Mouse (Mus musculus) embryo, embryonic 10 days (tissue): ENCODE results near the gene Cdnf.

Source experiments
- DNase-seq: peaks from one replicate; pipeline ENCODE4 v3.0.0-alpha.2; 2015; ENCODE audit warnings: low spot score

Cdnf gene

GRCm38 (mm10) chr2:3512552-3513454 is at the start of gene Cdnf, which contains the start of the genes Gm45902 and Hspa14:
Gene Cdnf, plus strand, starts transcription at chr2:3513030.
Gene Gm45902, minus strand, starts transcription at chr2:3512790.
Gene Hspa14, minus strand, starts transcription at chr2:3512814.
- peak; percentile 98 for DNase-seq

- DNase-seq, result peak; percentile 34
Measured at GRCm38 (mm10) chr2:3473891-3474290, 38.9 kb upstream of the Cdnf start.

- peak; percentile 81 for DNase-seq
Measured at GRCm38 (mm10) chr2:3474361-3474805, 38.4 kb upstream of the Cdnf start.

- DNase-seq, result peak; percentile 96
Measured at GRCm38 (mm10) chr2:3474861-3475283, 38.0 kb upstream of the Cdnf start, which contains the start of gene Suv39h2. Gene Suv39h2, minus strand, starts transcription at chr2:3475031.

- no peak for DNase-seq
Measured at GRCm38 (mm10) chr2:3475746-3476251, 37.0 kb upstream of the Cdnf start.

GRCm38 (mm10) chr2:3480239-3480638 is 32.6 kb upstream of the Cdnf start:
- DNase-seq, result no peak

- no peak for DNase-seq
Measured at GRCm38 (mm10) chr2:3489816-3490215, 23.0 kb upstream of the Cdnf start.

GRCm38 (mm10) chr2:3493833-3494409 is 18.9 kb upstream of the Cdnf start:
- DNase-seq, result no peak

GRCm38 (mm10) chr2:3499543-3499942 is 13.3 kb upstream of the Cdnf start:
- no peak for DNase-seq

- DNase-seq, result no peak
Measured at GRCm38 (mm10) chr2:3500886-3501285, 11.9 kb upstream of the Cdnf start.

- DNase-seq, result peak; percentile 75
Measured at GRCm38 (mm10) chr2:3512076-3512475, 754 bp upstream of the Cdnf start.

- no peak for DNase-seq
Measured at GRCm38 (mm10) chr2:3522558-3522957, 9.7 kb downstream of the Cdnf start.

GRCm38 (mm10) chr2:3526288-3526687 is 13.5 kb downstream of the Cdnf start:
- no peak for DNase-seq

GRCm38 (mm10) chr2:3541307-3542079 is 28.7 kb downstream of the Cdnf start:
- no peak for DNase-seq

- no peak for DNase-seq
Measured at GRCm38 (mm10) chr2:3546055-3546454, 33.2 kb downstream of the Cdnf start.

GRCm38 (mm10) chr2:3546588-3546987 is 33.8 kb downstream of the Cdnf start:
- peak; percentile 71 for DNase-seq

GRCm38 (mm10) chr2:3570186-3570585 is 57.4 kb downstream of the Cdnf start, which contains the start of gene Fam107b:
Gene Fam107b, plus strand, starts transcription at chr2:3570488.
- DNase-seq, result no peak

GRCm38 (mm10) chr2:3570606-3571005 is 57.8 kb downstream of the Cdnf start:
- DNase-seq, result no peak

GRCm38 (mm10) chr2:3573883-3574282 is 61.1 kb downstream of the Cdnf start:
- no peak for DNase-seq

GRCm38 (mm10) chr2:3575140-3575539 is 62.3 kb downstream of the Cdnf start:
- DNase-seq, result no peak
